Mouse (Mus musculus) lung, postnatal 4 days (tissue): ENCODE measurements around the gene Wdr64.

Source experiments
- DNase-seq, 2 experiments: peaks; one replicate each; pipeline ENCODE4 v3.0.0; 2021

Gene Wdr64

DNA sequence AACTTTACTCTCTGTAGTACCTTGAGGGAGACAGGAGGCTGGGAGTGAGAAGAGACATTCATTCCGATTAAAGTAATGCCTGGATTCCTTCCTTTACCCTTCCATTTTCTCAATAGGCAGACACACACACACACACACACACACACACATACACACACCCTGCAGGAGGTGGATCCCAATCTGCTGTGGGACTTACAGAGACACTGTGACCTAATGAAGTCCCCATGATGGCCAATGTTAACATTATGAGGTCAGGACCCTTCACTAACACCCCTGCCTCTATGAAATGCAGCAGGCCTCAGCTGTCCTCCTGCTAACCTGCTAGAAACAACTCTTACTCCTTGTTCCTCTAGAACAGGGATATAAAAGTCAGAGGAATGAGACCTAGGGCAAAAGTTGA lies at the start of gene Wdr64:
TSS of gene Wdr64 (plus strand) at position 301 of the 400 bp plus-strand sequence.
- no peak for DNase-seq

DNA sequence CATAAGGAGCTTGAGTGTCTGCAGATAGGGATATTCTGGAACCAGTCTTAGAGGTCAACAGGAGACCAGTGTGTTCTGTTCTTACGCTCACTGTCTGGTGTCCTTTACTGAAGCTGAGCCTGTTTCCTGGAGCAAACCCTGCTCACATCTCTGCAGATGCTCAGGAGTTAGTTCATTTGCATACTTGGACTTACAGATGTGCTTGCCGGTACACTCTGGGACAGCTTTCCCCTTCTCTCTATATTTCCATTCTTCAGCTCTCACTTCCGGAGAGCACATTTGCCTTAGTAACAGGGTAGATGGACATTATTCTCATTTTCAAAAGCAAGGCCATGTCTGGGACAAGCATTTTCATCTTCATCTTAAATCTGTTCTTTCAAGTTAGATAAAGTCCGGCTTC lies 49.8 kb upstream of the Wdr64 start:
- no peak for DNase-seq

DNA sequence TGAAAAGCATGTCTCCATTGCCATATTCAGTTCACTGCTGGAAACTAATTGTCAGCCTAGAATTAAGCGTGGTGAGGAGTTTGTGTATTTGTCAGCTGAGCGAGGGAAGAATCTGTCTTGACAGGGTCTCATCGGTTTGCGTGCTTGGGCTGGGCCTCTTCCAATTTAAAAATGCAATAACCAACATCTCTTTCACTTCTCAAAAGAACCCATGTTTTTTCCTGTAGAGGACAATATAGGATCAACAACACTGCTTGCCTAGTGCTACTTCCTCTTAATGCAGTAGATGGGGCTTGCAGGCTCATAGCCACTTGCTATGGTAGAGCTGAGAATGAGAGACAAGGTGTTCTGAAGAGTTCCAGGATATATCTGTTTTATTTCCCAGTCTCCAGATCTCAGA lies 38.5 kb upstream of the Wdr64 start:
- no peak for DNase-seq

DNA sequence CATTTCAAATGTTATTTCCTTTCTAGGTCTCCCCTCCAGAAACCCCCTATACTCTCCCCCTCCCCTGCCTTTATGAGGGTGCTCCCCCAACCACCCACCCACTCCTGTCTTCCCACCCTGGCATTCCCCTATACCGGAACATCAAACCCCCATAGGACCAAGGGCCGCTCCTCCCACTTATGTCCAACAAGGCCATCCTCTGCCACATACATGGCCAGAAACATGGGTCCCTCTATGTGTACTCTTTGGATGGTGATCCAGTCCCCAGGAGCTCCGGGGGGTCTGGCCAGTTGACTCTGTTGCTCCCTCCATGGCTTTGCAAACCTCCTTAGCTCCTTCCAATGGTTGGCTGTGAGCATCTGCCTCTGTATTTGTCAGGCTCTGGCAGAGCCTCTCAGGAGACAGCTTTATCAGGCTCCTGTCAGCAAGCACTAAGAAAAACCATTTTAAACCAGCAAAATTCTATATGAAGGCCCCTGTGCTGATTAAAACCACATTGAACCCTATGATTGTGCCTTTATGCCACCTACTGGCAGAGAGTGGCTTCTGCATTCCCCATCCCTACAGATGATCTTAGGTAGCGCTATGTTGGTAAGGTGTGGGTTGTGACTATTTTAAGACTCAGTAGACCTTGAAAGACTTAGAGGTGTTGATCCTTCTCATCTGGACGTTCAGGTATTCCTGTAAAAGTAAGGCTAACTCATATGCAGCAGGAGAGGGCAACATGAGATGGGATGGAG lies 29.6 kb upstream of the Wdr64 start:
- peak in 1 of 2 experiments; percentile 18 for DNase-seq

DNA sequence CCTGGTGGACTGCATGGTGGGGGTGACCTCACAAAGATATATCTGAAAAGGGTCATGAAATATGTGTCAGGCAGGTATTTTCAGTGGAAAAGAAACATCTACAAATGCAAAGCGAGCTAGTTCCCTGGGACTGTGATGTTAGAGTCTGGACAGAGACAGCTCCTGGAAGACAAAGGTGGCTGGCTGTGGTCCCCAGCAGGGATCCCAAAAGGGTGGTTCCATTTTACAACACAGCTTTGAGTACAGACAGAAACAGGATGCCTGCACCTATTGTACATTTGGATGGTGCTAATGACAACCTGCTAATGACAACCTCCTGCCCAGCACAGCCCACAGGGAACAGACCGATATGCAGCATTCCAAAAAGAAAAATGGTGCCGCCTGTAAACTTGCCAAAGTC lies 28.9 kb upstream of the Wdr64 start:
- DNase-seq, result no peak

DNA sequence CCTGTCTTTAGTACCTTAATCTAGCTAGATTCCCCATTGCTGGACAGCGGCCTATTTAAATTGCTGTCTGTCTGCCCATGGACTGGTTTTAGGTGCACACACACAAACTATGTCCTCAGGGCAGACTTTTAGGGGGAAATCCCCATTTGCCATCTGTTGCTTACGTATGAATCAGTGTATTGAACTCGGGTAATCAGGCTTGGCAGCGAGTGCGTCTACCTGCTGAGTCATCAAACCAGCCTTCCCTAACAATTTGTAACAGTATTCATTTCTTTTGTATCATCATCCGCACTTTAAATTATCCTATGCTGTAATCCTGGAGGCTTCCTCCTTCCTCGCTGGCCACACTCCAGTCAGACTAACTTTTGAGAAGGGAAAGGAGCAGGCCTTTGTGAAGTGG lies 28.4 kb upstream of the Wdr64 start:
- no peak for DNase-seq

DNA sequence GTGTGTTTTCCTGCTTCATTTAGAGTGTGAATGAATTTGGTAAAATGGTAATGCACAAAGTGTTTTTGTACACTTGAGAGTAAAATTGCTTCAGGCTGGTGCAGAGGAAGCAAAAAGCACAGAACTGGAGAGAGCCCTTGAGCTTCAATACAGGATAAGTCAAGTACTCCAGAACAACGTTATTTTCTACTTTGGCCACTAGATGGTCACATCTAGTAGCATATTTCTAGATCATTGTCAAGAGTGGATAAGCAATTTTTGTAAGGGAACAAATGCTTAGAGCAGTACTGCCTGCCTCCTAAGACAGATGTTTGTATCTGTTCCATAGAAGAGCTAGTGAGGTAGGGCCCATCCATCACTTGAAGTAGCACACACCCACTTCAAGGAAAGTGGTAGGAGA lies 26.8 kb upstream of the Wdr64 start:
- no peak for DNase-seq

DNA sequence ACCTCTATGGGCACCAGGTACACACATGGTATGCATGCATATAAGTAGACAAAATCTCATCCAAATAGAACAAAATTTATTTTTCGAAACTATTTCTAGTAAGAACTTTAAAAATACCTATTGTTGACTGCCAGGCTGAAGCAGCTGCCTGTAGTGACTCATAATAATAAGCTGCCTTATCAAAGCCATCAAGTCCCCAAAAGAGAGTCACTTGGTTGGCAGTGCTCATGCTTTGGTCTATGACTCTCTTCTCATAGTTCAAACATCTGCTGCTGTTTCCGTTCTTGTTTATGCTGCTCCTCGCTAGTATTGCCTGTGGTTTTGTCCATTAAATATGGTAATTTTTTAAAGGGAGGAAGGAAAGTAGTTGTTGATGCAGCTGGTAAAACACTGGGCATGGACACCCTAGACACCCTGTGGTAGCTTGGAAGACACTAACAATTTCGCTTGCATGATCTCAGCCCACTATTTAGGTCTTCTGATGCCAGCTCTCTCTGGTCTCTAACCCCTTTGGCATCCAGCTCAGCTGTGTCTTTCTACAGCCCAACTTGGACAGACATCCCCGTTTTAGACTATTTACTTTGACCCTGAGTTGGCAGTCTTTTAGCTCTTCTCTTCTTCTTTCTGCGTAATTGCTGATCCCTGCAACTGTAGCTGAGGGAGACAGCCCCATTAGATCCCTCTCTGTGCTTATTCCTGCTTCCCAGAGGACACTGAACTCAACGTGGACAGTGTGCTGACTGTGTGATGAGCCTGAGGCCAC lies 24.6 kb upstream of the Wdr64 start:
- DNase-seq, result no peak

DNA sequence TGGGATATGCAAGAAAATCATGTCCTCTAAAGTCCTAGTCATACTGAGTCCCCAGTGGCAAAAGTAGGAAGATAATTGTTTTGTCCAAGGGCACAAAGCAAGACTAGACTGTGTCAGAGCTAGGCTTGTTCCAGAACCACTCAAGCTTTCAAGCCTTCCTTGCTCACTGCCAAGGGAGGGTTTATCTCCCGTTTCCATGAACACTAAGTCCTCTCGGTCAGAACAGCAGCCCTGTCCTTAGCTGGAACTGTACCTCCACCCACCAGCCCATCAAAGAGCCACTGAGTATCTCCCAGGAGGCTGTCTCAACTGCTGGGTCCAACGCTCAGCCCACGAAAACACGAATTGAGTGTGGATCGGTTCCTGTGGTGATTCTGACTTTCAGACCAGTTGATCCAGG lies 23.3 kb upstream of the Wdr64 start:
- no peak for DNase-seq

DNA sequence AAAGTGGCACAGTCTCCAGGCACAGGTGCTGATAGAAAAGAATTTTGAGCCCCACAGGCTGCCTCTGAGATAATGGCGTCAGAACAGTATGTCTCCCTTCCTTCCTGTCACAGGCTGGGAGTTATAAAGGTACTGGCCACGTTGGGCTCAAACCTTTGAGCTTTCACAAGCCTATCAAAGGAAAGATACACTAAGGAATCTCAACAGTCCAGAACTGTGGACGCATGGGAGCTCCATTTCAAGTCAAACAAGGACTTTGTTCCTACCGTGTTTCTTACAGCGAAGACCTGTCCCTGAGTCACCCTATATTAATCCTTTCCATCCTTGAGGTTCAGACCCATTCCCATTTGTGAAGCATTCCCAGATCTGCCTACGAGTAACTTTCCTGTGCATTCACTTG lies 20.9 kb upstream of the Wdr64 start:
- DNase-seq, result no peak

DNA sequence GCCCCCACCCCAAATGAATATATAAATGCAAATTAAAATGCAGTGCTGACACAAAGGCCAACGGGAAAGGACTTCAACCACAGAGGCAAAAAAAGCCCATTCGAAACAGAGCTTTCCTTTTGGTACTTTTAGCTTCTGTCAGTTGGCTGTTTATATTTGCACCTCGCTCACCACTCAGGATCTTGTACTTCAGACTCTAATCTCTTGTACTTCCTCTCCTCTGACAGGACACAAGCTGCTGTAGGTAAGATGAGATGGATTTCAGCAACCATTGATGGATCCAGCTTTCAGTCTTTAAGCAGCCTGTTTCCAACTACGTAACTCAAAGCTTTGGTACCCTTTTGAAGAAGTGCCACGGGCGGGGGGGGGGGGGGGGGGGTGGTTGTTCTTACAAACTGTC lies 17.4 kb upstream of the Wdr64 start:
- DNase-seq, result no peak

DNA sequence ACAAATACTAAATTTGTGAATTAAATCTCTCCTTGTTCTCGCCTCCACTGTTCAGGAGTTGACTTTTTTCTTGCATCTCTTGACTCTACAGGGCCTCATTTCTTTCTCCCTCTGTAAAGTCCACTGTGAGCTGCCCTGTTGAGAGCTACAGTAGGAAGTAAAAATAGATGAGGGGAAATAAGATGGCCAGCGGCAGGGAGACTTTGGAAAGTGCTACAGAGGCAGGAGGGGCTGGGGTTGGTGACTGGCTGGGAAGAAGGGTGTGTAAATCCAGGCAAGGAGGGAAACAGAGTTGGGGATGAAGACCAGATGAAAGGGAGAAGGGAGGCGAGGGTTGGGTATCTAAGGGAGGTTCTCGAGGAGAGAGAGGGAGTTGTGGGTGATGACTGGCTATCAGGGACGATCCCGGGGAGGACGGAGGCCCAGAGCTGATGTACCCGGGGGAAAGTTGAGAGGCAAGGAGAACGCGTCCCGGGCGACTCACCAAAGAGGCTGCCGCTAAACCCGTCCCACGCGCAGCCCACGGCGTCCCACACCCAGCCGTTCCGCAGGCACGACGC lies 6.6 kb upstream of the Wdr64 start:
- DNase-seq, result peak in 1 of 2 experiments; percentile 17

DNA sequence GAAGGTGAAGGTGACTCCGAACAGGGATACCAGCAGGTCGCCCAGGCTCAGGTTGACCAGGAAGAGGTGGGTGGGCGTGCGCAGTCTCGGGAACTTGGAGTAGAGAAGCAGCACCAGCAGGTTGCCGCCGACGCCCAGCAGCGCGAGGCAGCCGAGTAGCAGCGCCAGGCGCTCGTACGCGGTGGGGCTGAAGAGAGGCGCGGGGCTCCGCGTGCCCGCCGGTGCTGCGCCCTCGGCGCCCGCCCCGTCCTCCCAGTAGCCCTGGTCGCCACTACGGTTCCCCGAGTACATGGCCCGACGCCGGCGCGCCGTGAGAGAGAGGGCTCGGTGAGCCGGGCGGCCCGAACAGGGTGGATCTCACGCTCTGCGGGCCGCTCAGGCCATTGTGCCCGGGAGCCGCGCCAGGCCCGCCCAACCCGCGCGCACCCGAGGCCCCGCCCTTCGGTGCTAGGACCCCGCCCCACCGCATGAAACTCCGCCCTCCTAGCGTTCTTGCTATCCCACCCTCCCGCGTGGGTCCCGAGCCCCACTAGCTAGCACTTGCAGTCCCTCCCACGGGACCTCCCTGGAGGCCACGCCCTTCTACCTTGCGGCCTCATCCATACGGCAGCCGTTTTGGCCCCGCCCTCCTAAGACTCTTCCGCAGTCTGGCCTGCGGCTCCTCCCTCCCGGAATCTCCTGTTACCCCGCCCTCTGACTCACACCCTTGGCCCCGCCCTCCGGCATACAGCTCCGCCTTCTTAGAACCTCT lies 6.0 kb upstream of the Wdr64 start, which contains the start of the genes Opn3 and Chml:
TSS of gene Opn3 (minus strand) at position 531 of the 751 bp plus-strand sequence.
TSS of gene Chml (minus strand) at position 656 of the 751 bp plus-strand sequence.
- peak; percentile 99 for DNase-seq

DNA sequence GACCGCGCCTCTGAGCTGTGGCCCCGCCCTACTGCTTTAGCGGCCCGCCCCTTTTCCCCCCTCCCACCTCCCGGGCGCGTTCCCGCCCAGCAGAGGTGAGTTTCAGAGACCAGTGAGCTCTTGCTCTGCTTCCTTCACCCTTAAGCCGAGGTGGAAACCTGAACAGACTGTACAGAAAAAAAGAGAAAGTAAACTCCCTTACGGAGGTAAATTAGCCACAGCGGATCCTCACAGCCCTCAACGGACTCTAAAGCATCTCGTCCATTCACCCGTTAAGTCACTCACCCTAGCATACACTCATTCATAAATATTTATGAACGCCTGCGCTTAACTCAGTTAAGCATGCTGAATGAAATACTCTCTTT lies 5.4 kb upstream of the Wdr64 start:
- DNase-seq, result no peak

DNA sequence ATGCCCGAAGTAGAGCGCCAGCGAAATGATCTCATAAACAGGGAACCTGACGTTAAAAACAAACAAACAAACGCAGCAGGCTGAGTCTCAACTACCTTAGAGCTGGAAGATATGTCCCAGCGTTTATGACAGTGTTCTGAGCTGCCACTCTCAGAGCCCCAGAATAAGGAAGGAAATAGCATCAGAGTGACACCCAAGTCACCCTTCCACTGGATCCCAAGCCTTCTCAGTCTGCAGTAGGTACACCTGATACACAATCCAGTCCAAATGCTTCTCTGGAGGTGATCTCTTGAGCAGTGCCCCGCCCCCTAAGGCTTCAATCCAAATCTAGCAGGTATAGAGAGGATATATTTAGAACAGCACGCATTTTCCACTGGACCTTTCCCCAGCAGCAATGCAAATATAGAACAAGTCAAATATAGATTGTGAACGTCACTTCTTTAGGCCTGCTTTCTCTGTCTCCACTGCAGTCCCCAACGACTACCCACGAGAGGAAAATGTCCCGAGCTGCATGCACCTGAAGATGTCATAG lies 4.9 kb upstream of the Wdr64 start:
- DNase-seq, result peak in 1 of 2 experiments; percentile 17

DNA sequence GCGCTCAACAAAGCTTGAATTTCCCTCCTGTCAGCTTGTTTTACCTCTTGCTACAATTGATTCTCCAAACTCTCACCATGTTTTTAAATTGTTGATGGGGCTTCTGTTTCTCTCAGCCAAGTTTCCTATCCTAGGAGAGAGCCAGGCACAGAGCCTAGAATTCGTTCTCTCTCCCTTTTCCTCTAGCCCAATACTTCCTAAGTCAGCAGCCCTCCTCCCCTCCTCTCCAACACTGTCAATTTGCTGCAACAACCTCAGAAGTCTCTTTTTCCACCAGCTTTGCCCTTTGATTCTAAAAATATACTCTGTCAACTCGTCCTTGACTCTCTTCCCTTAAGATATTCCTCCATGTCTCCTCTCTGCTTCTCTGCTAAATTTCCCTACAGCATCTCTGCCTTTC lies 982 bp downstream of the Wdr64 start:
- no peak for DNase-seq

DNA sequence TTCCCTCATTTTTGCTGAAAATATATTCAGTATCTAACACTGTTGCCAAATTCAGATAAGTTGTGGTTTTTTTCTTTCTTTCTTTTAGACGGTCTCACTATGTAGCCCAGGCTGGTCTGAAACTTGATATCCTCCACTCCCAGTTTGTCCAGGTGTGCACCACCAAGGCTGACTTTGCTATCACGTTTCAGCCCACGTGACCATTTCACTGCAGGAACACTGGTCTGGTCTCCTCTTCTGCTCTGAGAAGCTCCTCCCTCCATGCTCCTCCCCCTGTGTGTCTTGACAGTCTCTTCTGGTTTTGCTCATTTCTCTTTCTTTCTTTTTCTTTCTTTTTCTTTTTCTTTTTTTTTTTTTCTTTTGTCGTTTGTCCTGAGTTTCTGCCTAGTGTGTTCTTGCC lies 1.4 kb downstream of the Wdr64 start:
- DNase-seq, result no peak

DNA sequence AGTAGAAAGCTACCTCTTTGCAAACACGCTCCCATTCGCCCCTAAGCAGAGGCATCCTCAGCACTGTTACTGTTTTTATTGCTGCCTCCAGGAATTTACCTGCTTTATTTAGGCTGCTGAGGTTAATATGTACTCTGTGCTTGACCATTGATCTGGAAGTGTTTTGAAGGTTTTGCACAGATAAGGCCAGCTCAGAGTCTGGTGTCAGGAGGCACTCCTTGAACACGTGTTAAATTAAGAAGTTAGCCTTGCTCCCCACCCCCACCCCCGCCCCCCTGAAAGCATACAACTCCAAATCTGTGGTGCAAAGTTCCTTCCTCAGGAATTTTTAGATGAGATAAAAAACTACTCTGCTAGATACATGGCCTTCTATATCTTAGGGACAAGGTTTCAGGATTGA lies 2.8 kb downstream of the Wdr64 start:
- no peak for DNase-seq

DNA sequence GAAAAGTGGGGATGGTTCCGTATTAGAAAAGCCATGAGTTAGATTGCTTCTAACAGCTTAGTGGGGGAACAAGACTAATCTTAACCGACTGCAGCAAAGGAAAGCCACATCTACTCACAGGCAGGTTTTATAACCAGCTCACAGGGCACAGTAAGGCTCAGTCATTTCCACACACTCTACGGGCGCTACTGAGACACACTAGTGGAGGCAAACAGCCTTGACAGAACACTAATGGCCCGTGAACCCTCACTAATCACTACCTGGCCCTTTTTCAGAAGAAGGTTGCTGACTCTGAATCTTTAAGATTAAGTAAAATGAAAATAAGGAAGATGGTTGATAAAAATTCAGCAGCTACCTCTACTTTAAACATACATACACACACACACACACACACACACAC lies 9.2 kb downstream of the Wdr64 start:
- no peak for DNase-seq

DNA sequence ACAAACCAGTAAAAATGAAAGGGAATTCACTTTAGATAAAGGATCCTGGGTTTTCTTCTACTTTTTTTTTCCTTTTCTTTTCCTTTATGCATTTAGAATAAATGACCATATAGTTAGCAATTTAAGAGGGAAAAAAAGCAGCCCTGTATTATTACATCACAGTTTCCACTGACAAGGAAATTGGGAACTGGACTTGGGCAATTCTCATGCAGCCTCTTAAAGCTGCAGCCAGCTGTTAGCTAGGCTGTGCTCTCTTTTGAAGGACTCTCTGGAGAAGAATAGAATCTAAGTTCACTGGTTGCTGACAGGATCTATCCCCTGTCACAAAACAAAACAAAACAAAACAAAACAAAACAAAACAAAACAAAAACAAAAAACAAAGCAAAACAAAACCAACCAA lies 9.6 kb downstream of the Wdr64 start:
- DNase-seq, result peak in 1 of 2 experiments; percentile 42

DNA sequence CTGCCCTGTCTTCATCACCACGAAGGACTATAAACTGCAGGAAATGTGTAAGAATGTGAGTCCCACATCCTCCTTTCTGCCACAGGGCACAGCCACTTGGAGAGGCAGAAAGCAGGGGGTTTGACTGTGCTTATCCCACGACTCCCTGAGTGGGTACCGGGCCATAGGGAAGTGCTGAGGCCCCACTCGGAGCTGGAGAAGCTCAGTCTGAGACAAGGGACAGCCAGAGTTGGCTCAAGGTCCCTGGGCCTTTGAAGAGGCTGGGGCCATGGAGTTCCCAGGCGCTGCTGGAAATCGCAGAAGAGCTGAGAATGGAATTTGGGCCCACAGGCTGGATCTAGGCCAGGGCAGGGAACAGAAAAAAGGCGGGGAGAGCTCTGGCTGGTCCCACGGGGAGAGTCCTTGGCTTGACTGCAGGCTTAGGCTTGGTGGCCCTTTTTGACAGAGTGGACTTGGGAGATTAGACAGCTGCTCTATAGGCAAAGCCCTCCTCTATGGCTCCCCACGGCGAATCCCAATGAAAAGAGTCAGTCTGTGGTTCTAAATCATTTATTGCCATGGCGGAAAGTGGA lies 14.0 kb downstream of the Wdr64 start:
- DNase-seq, result peak; percentile 20 to 59

DNA sequence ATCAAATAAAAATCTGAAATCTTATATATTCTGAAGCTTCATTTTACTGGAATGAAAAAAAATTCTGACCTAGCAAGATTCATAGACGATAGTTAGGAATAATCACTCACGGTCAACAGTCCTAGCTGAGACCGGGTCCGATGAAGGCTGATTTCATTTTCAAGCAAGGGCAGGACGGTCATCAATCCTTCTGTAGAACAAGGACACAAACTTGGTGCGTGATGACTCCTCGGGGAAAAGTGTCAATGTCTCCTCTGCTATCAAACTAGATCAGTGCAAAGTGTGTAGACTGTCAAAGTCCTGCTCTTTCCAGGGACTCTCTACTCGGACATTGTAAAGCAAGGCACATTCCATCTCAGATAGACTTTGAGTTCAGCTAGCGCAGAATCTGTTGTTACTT lies 18.4 kb downstream of the Wdr64 start:
- DNase-seq, result no peak

DNA sequence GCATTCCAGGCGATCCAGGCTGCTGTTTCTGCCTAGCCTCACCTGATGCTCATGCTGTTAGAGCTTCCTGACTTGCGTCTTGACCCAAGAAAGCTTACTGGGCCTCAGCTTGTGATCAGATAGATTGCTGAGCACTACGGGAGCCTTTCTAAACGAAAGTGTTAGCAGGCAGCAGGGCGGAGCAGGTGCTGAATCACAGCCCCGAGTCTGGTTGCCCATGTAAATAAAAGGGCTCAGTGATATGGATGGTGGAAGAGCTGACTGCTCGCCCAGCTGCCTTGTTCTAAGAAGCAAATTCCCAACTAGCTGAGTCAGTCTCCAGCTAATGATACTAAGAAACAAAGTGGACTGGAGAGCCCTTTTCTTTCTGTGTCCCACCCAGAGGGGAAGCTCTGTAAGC lies 27.4 kb downstream of the Wdr64 start:
- DNase-seq, result no peak
